Mouse (Mus musculus) midbrain, embryonic 16.5 days (tissue): ENCODE data around the gene Ksr2. TPM values are rescaled to one million over a fixed set of nuclear protein-coding genes. Genes with fewer than 3 reads are reported as not detected.

ENCODE experiments used
- ATAC-seq: fragments of 200-750 bp; cut with Nextera tagmentation; 2 replicates; pipeline ENCODE4 v1.8.0; 2017; ENCODE audit warnings: moderate TSS enrichment
- H3K27ac ChIP-seq: fragments of 300-500 bp; sonication (generic); 2 replicates; pipeline ENCODE4 v1.5.1; 2014; ENCODE audit warnings: mild to moderate bottlenecking, low read length, mixed read lengths
- H3K27me3 ChIP-seq: fragments of 300-500 bp; sonication (generic); 2 replicates; pipeline ENCODE4 v1.6.1; 2014; ENCODE audit warnings: low read depth, low read length, mixed read lengths; ENCODE audit not compliant: control insufficient read depth, insufficient read depth
- H3K36me3 ChIP-seq: fragments of 300-500 bp; sonication (generic); 2 replicates; pipeline ENCODE4 v1.6.1; 2014; ENCODE audit warnings: mild to moderate bottlenecking, low read length, moderate library complexity, mixed read lengths; ENCODE audit not compliant: control insufficient read depth, insufficient read depth
- H3K4me1 ChIP-seq: fragments of 300-500 bp; sonication (generic); 2 replicates; pipeline ENCODE4 v1.6.1; 2014; ENCODE audit warnings: mild to moderate bottlenecking, low read length, mixed read lengths; ENCODE audit not compliant: control insufficient read depth, insufficient read depth
- H3K4me2 ChIP-seq: fragments of 300-500 bp; sonication (generic); 2 replicates; pipeline ENCODE4 v1.6.1; 2014; ENCODE audit warnings: mild to moderate bottlenecking, low read length, mixed read lengths
- H3K4me3 ChIP-seq: fragments of 300-500 bp; sonication (generic); 2 replicates; pipeline ENCODE4 v1.5.1; 2014; ENCODE audit warnings: low read depth, mild to moderate bottlenecking, low read length, moderate library complexity, mixed read lengths
- H3K9ac ChIP-seq: fragments of 300-500 bp; sonication (generic); 2 replicates; pipeline ENCODE4 v1.6.1; 2014; ENCODE audit warnings: low read depth, low read length, mixed read lengths
- H3K9me3 ChIP-seq: fragments of 300-500 bp; sonication (generic); replicated peaks from 2 replicates; pipeline ENCODE4 v1.6.1; 2014; ENCODE audit warnings: mild to moderate bottlenecking, low read length, mixed read lengths; ENCODE audit not compliant: control insufficient read depth, poor library complexity, severe bottlenecking
- WGBS: fragments of 180-500 bp; shearing (Covaris S2); extraction: QIAGEN DNeasy Blood & Tissue Kit; methylation state at CpG from one replicate; pipeline ENCODE4 v1.1.7; 2014; 5-methylcytosine and 5-hydroxymethylcytosine counted together
- polyA plus RNA-seq: library from polyadenylated mRNA; unstranded; fragments of >200 nt; fragmentation: Nextera tagmentation; extraction: Ambion mirVana; gene quantifications from 2 replicates; pipeline ENCODE4 v1.2.1, GENCODE M21; 2015

Gene Ksr2
- polyA plus RNA-seq, 1 experiment from 2014 or later, result 7.5 TPM

DNA sequence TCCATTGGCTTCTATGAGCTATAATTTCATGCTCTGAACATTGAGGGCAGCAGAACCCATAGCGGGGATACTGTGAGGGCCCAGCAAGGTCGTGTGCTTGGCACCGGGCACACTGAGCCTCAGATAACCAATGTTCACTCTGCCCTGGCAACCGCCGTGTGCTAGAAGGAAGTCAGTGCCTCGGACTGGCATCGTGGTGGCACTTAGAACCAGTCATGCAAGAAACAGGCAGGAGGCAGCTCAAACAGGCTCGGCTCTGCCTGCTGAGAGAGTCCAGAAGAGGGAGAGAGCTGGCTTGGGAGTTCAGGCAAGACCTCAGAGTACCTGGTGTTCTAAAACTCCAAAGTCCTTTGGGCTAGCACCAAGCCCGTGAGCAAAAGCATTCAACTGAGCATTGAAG is 350.7 kb downstream of the Ksr2 start:
- ATAC-seq, result no peak
- H3K4me3 ChIP-seq, result no peak overlapping the region
- no peak overlapping the region for H3K4me2 ChIP-seq
- H3K27ac ChIP-seq, result no peak overlapping the region
- H3K27me3 ChIP-seq, result no peaks in the 10 kb centered on the region
- peaks cover 22% of the 10 kb centered on the region for H3K36me3 ChIP-seq
- no peak overlapping the region for H3K9ac ChIP-seq
- 81% methylated on average over 9 of the region's 9 CpGs for WGBS
- H3K9me3 ChIP-seq, result 0 out of 2 replicates have a peak, but pooled peaks cover 2% of the 10 kb centered on the region
- H3K4me1 ChIP-seq, result no peaks in the 10 kb centered on the region

DNA sequence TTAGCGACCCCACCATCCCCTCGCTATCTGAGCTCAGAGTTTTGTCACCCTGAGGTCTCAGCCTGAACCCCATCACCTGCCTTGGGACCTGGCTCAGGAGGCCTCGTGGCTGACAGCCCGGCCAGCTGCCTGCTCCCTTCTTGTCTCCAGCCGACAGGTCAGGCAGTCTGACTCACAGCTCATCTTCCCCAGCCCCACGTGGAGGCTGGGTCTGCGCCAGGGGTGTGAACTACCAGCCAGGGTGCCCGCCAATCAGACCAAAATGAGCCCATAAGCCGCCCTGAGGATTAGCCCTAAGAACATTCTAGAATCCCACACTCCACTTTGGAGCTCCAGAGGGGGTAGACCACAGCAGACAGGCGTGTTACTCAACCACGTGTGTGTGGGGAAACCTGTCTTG is 365.4 kb downstream of the Ksr2 start:
- no peak overlapping the region for H3K4me2 ChIP-seq
- no peak overlapping the region for H3K9ac ChIP-seq
- H3K36me3 ChIP-seq, result no peaks in the 10 kb centered on the region
- no peaks in the 10 kb centered on the region for H3K27me3 ChIP-seq
- H3K9me3 ChIP-seq, result no peaks in the 10 kb centered on the region
- H3K4me1 ChIP-seq, result no peaks in the 10 kb centered on the region
- H3K27ac ChIP-seq, result no peak overlapping the region
- 56% methylated on average over 11 of the region's 11 CpGs for WGBS
- no peak overlapping the region for H3K4me3 ChIP-seq
- ATAC-seq, result no peak

DNA sequence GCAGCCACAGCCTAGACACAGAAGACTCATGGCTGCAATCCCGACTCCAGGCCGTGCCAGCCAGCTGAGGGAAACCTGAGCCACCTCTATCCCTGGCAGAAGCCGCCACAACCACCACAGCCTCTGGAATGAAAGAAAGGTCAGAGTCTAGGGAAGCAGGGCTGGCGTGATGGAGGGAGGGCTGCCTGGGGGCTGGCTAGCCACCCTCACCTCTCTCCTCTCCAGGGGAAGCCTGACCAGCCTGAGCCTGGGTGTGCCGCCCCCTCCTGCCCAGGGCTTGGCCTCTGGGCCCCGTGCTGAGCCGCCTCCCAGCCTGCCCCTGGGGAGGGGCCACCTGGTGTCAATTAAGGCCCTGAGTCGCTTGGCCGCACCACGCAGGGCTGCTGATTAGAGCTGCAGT is 366.9 kb downstream of the Ksr2 start, which contains the start of gene Nos1:
Gene Nos1 (plus strand): TSS at position 352 of the 400 bp plus-strand sequence.
- Histone ChIP-seq H3K27ac (no peak within 1 kb of the TSS), H3K4me3 (no peak within 1 kb of the TSS), H3K36me3 (no peaks in the 10 kb centered on the region), H3K27me3 (no peaks in the 10 kb centered on the region), H3K9ac (no peak within 1 kb of the TSS), H3K4me1 (no peaks in the 10 kb centered on the region), H3K4me2 (no peak within 1 kb of the TSS), H3K9me3 (no peaks in the 10 kb centered on the region)
- ATAC-seq, result no peak
- 24% methylated on average over 10 of the region's 10 CpGs for whole genome bisulfite sequencing

DNA sequence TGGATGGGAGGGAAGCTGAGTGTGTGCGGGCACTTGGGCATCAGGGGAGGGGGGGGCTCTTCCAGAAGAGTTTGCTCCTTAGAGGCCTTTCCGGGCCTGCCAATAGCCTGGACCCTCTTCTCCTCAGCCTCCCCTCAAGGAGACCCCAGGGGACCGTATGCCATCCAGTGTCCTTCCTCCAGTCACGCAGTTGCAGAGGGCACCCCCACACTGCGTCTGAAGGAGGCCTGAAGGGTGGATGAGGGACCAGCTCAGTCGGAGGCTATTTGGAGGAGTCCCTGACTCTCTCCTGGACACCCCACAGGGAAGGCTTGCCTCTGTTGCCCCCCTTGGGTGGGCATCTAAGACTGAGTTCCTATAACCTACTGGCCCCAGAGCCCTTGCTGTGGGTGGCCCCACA is 367.4 kb downstream of the Ksr2 start:
- Histone ChIP-seq H3K9ac (no peak overlapping the region), H3K27ac (no peak overlapping the region), H3K9me3 (no peaks in the 10 kb centered on the region), H3K27me3 (no peaks in the 10 kb centered on the region), H3K4me1 (no peaks in the 10 kb centered on the region), H3K36me3 (no peaks in the 10 kb centered on the region), H3K4me3 (no peak overlapping the region), H3K4me2 (no peak overlapping the region)
- ATAC-seq, result no peak
- WGBS, result 57% methylated on average over 6 of the region's 6 CpGs

DNA sequence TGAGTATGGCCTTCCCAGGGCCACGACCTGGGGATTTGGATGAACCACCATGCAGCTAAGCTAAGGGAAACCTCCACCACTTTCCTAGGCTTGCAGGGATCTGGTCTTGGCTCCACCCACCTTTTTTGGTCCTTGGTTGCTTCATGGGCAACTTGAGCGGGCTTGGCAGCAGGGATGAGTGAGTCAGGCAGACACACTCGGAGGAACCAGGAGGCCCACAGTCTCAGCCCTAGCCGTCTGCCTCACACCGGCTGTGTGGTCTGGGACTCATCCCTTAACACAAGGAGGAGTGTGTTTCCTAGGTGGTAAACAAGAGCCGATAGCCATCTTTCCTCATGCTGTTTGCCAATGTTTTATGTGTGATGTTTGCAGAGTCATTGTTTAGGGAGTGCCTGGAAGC is 376.3 kb downstream of the Ksr2 start:
- no peak overlapping the region for H3K4me2 ChIP-seq
- H3K27me3 ChIP-seq, result no peaks in the 10 kb centered on the region
- H3K27ac ChIP-seq, result no peak overlapping the region
- WGBS, result 72% methylated on average over 6 of the region's 6 CpGs
- H3K4me1 ChIP-seq, result peaks cover 5% of the 10 kb centered on the region
- H3K9ac ChIP-seq, result no peak overlapping the region
- H3K36me3 ChIP-seq, result no peaks in the 10 kb centered on the region
- ATAC-seq, result no peak
- no peaks in the 10 kb centered on the region for H3K9me3 ChIP-seq
- no peak overlapping the region for H3K4me3 ChIP-seq

DNA sequence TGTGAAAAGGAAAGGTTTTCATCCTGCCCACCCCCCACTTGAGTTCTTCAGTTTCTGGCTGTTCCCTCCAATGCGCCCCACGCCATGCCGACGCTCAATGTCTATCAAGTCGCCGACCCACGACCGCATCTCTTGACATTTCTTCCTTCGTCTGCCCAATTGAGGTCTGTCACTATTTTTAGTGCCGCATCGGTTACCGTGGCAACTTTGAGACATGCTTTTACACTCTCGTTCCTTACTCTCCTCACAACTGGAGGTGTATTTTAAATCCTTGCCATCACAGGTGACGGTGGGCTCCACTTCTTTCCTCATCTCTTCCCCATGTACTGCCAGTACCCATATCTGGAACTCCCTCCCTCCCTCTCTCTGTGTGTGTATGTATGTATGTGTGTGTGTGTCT is 378.1 kb downstream of the Ksr2 start:
- 49% methylated on average over 14 of the region's 14 CpGs for WGBS
- ATAC-seq, result no peak; the same call in 1 of the 2 replicates

DNA sequence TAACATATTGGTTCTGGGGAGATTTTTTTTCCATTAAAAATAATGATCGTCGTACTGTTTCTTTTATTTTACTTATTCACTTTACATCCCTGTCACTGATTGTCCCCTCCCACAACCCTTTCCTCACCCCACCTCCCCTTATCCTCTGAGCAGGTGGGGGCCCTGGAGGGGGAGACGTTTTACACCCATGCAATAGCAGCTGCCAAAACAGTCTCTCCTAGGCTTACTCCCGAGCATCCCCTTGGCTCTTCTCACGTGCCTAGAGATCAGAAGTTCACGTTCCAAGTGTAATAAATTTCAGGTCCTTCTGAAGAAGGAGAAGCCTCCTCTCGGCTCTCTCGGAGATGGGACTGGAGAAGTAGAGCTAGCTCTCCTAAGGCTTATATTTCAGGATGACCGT is 387.0 kb downstream of the Ksr2 start:
- Histone ChIP-seq H3K4me3 (no peak overlapping the region), H3K9me3 (no peaks in the 10 kb centered on the region), H3K4me2 (no peak overlapping the region), H3K27me3 (no peaks in the 10 kb centered on the region), H3K36me3 (no peaks in the 10 kb centered on the region), H3K9ac (no peak overlapping the region), H3K27ac (no peak overlapping the region), H3K4me1 (no peaks in the 10 kb centered on the region)
- no peak for ATAC-seq
- 80% methylated on average over 9 of the region's 9 CpGs for WGBS

More for the DNA sequence above, 378.1 kb downstream of the Ksr2 start:
- no peaks in the 10 kb centered on the region for H3K27me3 ChIP-seq
- H3K4me1 ChIP-seq, result peaks cover 5% of the 10 kb centered on the region
- H3K9me3 ChIP-seq, result no peaks in the 10 kb centered on the region
- no peak overlapping the region for H3K4me3 ChIP-seq
- H3K9ac ChIP-seq, result no peak overlapping the region
- H3K36me3 ChIP-seq, result no peaks in the 10 kb centered on the region
- H3K4me2 ChIP-seq, result no peak overlapping the region
- no peak overlapping the region for H3K27ac ChIP-seq

DNA sequence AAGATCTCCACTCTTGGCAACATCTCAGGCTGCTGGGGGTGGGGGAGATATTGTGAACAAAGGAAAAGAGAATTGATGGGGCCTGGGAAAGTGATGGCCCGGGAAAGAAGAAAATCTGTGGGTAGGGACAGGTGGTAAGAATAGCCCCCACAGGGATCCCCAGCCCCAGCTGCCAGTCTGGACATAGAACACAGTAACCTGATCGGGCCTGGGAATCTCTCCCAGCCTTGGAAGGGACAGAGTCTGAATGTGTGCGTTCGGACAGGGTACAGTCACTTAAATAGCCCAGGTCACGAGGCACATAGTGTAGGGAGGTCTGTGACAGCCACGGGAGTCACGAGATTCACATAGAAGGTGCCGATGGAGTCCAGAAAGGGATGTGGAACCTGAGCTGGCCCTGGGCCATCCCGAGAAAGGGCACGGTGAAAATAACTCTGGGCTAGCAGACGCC is 388.3 kb downstream of the Ksr2 start:
- Histone ChIP-seq H3K9ac (no peak overlapping the region), H3K4me3 (no peak overlapping the region), H3K4me2 (no peak overlapping the region), H3K27ac (no peak overlapping the region), H3K36me3 (no peaks in the 10 kb centered on the region), H3K27me3 (no peaks in the 10 kb centered on the region), H3K4me1 (no peaks in the 10 kb centered on the region), H3K9me3 (no peaks in the 10 kb centered on the region)
- no peak for ATAC-seq
- WGBS, result 89% methylated on average over 11 of the region's 11 CpGs

DNA sequence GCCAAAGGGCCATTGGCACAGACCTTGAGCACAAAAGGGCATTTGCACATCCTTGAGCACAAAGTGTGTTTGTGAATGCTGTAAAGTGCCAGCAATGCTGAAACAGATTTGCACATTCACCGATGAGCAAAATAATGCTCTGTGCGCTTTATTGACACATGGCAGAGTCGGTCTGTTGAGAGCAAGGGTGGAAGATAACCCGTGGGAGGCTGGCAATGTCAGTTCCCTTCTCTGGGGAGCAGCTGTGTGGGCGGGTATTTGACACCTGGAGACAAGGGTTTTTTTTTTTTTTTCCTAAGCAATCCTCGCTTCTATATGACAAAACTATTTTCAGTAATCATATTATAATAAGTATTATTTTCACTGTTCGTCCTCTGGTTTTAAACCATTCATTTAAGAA is 389.8 kb downstream of the Ksr2 start:
- Histone ChIP-seq H3K4me2 (no peak overlapping the region), H3K27ac (no peak overlapping the region), H3K4me3 (no peak overlapping the region), H3K27me3 (no peaks in the 10 kb centered on the region), H3K4me1 (no peaks in the 10 kb centered on the region), H3K36me3 (no peaks in the 10 kb centered on the region), H3K9ac (no peak overlapping the region), H3K9me3 (no peaks in the 10 kb centered on the region)
- ATAC-seq, result no peak
- 76% methylated on average over 7 of the region's 7 CpGs for WGBS
